Mouse (Mus musculus): ENCODE data around the gene G6pd2. TPM values are rescaled to one million over a fixed set of nuclear protein-coding genes. Genes with fewer than 3 reads are reported as not detected.

The G6pd2 gene
- polyA plus RNA-seq (2014; fragmentation: Illumina TruSeq; extraction: RNeasy Lipid Tissue Mini Kit (QIAGEN cat#74804); ENCODE audit: low read depth, low replicate concordance) = 41.2 TPM

DNA sequence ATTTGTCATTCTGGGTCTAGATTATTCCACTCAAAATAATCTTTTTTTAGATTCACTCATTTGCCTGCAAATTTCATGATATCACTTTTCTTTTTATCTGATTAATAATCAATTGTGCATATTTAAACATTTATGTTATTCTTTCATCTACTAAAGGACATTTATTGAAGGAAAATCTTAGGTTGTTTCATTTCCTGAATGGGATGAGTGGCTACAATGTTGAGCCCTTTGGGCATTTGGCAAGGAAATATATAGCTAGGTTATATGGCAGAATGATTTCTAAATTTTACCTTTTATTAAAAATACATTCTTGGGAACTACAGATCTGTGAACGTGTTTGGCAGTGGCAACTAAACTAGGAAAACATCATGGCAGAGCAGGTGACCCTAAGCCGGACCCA lies at the start of gene G6pd2:
G6pd2 (plus strand) TSS at position 301 of the 400 bp plus-strand sequence.

